Mouse (Mus musculus): Measurements from ENCODE around the gene Pik3r6.

DNA sequence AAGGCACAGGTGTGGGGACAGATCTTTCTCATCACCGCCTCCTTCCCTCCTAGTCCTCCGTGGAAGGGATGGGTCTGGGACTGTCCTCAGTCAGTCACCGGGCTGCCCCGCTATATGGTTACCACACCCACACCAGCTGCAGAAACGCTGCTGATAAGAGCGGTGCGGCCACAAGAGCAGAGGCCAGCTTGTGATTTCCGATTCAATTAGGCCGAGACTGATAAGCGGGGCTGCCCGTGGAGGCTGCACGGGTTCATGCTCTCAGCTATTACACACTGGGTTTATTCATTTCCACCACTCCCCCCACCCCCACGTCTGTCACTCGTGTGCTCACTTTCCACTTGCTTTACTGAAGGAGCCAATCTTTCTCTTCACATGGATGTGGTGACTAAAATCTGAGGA is 1.9 kb upstream of the Pik3r6 start:
- no peak for TF ChIP-seq MAZ (IDR thresholded peaks at IDR 0.05; ENCODE audit: low read depth, low read length)
- TF ChIP-seq CHD2 (IDR thresholded peaks at IDR 0.05; ENCODE audit: low read length): no peak
- no peak for TF ChIP-seq CTCF (IDR thresholded peaks at IDR 0.05 in 2 of 3, conservative IDR thresholded peaks at IDR 0.05 in 1 of 3; ENCODE audit: control insufficient read depth in 1 of 3, insufficient read depth in 1 of 3, low read depth in 2 of 3, low read length in 3 of 3, poor library complexity in 1 of 3, severe bottlenecking in 1 of 3)
- TF ChIP-seq POLR2A (IDR thresholded peaks at IDR 0.05; ENCODE audit: control insufficient read depth in 1 of 2, insufficient read depth in 1 of 2, low read depth in 1 of 2, low read length in 2 of 2, poor library complexity in 1 of 2): no peak
- no peak for TF ChIP-seq MEF2A (IDR thresholded peaks at IDR 0.05; ENCODE audit: extremely low read depth, insufficient replicate concordance, low read depth, low read length, poor library complexity, severe bottlenecking)
- no peak for TF ChIP-seq ZKSCAN1 (IDR thresholded peaks at IDR 0.05; ENCODE audit: low read depth, low read length)
- no peak for TF ChIP-seq CHD1 (IDR thresholded peaks at IDR 0.05; ENCODE audit: low read depth, low read length)
- TF ChIP-seq ZNF384 (IDR thresholded peaks at IDR 0.05; ENCODE audit: low read depth, low read length): no peak
- TF ChIP-seq RAD21 (IDR thresholded peaks at IDR 0.05; ENCODE audit: low read depth, low read length): no peak
- no peak for TF ChIP-seq E2F4 (IDR thresholded peaks at IDR 0.05; ENCODE audit: borderline replicate concordance, low read depth, low read length)
- TF ChIP-seq UBTF (IDR thresholded peaks at IDR 0.05; ENCODE audit: borderline replicate concordance, insufficient read depth, low read depth, low read length): no peak
- no peak for TF ChIP-seq HCFC1 (IDR thresholded peaks at IDR 0.05; ENCODE audit: low read depth, low read length)
- TF ChIP-seq GABPA (IDR thresholded peaks at IDR 0.05; ENCODE audit: low read depth, low read length): no peak
- TF ChIP-seq ELF1 (IDR thresholded peaks at IDR 0.05; ENCODE audit: low read depth, low read length): no peak; the same call in 1 of the 2 replicates
